Mouse (Mus musculus) kidney, postnatal 0 days (tissue): ENCODE results near the gene Prune2. TPM values are rescaled to one million over a fixed set of nuclear protein-coding genes. Genes with fewer than 3 reads are reported as not detected.
A peak's percentile ranks its signal among the peaks of the same experiment; 100 is the strongest.
"Not testable (repeated sequence)": the region's sequence is repeated elsewhere in the genome, so short reads cannot be mapped to it uniquely, and the experiment has no call there.

Source experiments
- ATAC-seq: fragments of 200-750 bp; cut with Nextera tagmentation; replicated peaks from 2 replicates; pipeline ENCODE4 v1.8.0; 2017; ENCODE audit warnings: low read depth, moderate number of reproducible peaks, moderate TSS enrichment, moderate library complexity; ENCODE audit not compliant: low FRiP score
- DNase-seq: peaks from one replicate; pipeline ENCODE4 v3.0.0-alpha.2; 2016; ENCODE audit warnings: low spot score
- H3K27ac ChIP-seq: fragments of 300-500 bp; sonication (generic); 2 replicates; pipeline ENCODE4 v1.5.1; 2014; ENCODE audit warnings: mild to moderate bottlenecking
- H3K27me3 ChIP-seq: fragments of 300-500 bp; sonication (generic); 2 replicates; pipeline ENCODE4 v1.6.1; 2014; ENCODE audit warnings: low read length, mixed read lengths; ENCODE audit not compliant: insufficient read depth
- H3K36me3 ChIP-seq: fragments of 300-500 bp; sonication (generic); 2 replicates; pipeline ENCODE4 v1.6.1; 2014; ENCODE audit warnings: low read length, mixed read lengths; ENCODE audit not compliant: insufficient read depth
- H3K4me1 ChIP-seq: fragments of 300-500 bp; sonication (generic); replicated peaks from 2 replicates; pipeline ENCODE4 v1.6.1; 2014; ENCODE audit warnings: antibody characterized with exemption, low read length, mixed read lengths; ENCODE audit not compliant: insufficient read depth
- H3K4me2 ChIP-seq: fragments of 300-500 bp; sonication (generic); 2 replicates; pipeline ENCODE4 v1.6.1; 2014; ENCODE audit warnings: mild to moderate bottlenecking, low read length, moderate library complexity, mixed read lengths
- H3K4me3 ChIP-seq: fragments of 300-500 bp; sonication (generic); replicated peaks from 2 replicates; pipeline ENCODE4 v1.5.1; 2014; ENCODE audit warnings: low read depth, low read length
- H3K9ac ChIP-seq: fragments of 300-500 bp; sonication (generic); 2 replicates; pipeline ENCODE4 v1.6.1; 2014; ENCODE audit warnings: low read depth, low read length
- H3K9me3 ChIP-seq: fragments of 300-500 bp; sonication (generic); replicated peaks from 2 replicates; pipeline ENCODE4 v1.6.1; 2016; ENCODE audit warnings: low read length, inconsistent platforms, mixed read lengths
- CTCF ChIP-seq: IDR thresholded peaks from 2 replicates; pipeline ENCODE4 v1.5.1; 2016; ENCODE audit warnings: antibody characterized with exemption, low read depth, mild to moderate bottlenecking, moderate library complexity
- WGBS: fragments of 180-500 bp; shearing (Covaris S2); extraction: QIAGEN DNeasy Blood & Tissue Kit; methylation state at CpG from one replicate; pipeline ENCODE4 v1.1.7; 2014; 5-methylcytosine and 5-hydroxymethylcytosine counted together
- polyA plus RNA-seq: library from polyadenylated mRNA; unstranded; fragments of >200 nt; fragmentation: Nextera tagmentation; extraction: Ambion mirVana; gene quantifications from 2 replicates; pipeline ENCODE4 v1.2.1, GENCODE M21; 2015

Prune2 gene
- polyA plus RNA-seq, 1 experiment from 2014 or later, result 1.1 TPM

GRCm38 (mm10) chr19:17160231-17160630 lies 204.3 kb downstream of the Prune2 start:
- no peaks in the 10 kb centered on the region for H3K36me3 ChIP-seq
- WGBS, result 81% methylated on average over 2 of the region's 2 CpGs
- H3K27me3 ChIP-seq, result no peaks in the 10 kb centered on the region
- no peak overlapping the region for H3K27ac ChIP-seq
- ATAC-seq (no peak), DNase-seq (no peak)
- no peaks in the 10 kb centered on the region for H3K4me1 ChIP-seq
- no peak overlapping the region for H3K4me2 ChIP-seq
- H3K9me3 ChIP-seq, result no peaks in the 10 kb centered on the region
- TF ChIP-seq CTCF, result no peak
- H3K4me3 ChIP-seq, result no peak overlapping the region
- H3K9ac ChIP-seq, result no peak overlapping the region

DNA sequence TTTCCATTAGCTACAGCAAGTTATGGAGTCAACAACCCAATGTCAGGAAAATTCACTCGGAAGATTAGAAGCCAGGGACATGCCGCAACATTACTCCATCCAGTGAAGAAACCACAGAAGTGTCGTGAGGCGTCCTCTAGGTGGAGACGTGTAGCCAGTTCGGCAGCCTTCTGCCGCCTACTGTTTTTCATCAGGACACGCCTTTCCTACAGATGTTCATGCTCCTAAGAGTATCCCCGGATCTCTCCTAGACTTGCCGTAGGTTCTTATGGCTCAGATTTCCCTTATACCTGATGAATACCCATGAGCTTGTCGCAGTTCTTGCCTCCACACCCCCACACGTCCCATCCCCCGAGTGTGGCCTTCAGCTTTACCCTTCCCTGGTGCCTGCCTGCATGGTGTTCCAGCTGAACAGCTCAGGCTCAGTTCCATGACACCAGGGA lies 207.6 kb downstream of the Prune2 start:
- Histone ChIP-seq H3K27me3 (no peaks in the 10 kb centered on the region), H3K4me2 (peak overlapping the region; percentile 44), H3K4me1 (no peaks in the 10 kb centered on the region), H3K27ac (no peak overlapping the region), H3K9ac (no peak overlapping the region), H3K36me3 (no peaks in the 10 kb centered on the region), H3K4me3 (no peak overlapping the region), H3K9me3 (no peaks in the 10 kb centered on the region)
- WGBS, result 6% methylated on average over 13 of the region's 13 CpGs
- DNase-seq (peak; percentile 90), ATAC-seq (peak; percentile 75)
- peak; percentile 93 for TF ChIP-seq CTCF

- WGBS, result 79% methylated on average over 7 of the region's 7 CpGs
- no peak overlapping the region for H3K4me2 ChIP-seq
- no peaks in the 10 kb centered on the region for H3K9me3 ChIP-seq
- ATAC-seq (no peak), DNase-seq (no peak)
- H3K27me3 ChIP-seq, result no peaks in the 10 kb centered on the region
- no peaks in the 10 kb centered on the region for H3K4me1 ChIP-seq
- TF ChIP-seq CTCF, result no peak
- H3K9ac ChIP-seq, result no peak overlapping the region
- no peaks in the 10 kb centered on the region for H3K36me3 ChIP-seq
- no peak overlapping the region for H3K4me3 ChIP-seq
- no peak overlapping the region for H3K27ac ChIP-seq
These were observed 210.4 kb downstream of the Prune2 start for GRCm38 (mm10) chr19:17166288-17166687.

DNA sequence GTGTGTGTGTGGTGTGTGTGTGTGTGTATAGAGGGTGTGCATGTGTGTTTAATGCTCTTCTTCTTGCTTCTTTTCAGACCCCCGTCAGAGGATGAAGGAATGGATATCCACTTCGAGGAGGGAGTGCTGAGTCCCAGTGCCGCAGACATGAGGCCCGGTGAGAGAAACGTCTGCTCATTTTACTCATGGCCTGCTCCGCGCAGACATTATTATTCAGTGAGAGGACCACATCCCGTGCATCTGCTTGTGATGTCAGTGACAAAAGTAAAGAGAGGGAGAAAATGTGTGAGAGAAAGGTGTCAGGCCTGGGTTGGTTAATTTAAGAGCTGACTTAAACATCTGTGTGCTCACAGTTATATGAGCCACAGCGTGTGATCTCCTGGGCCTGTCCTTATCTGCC lies 212.3 kb downstream of the Prune2 start:
- H3K9me3 ChIP-seq, result no peaks in the 10 kb centered on the region
- H3K27ac ChIP-seq, result no peak overlapping the region
- TF ChIP-seq CTCF, result no peak
- no peak overlapping the region for H3K9ac ChIP-seq
- no peak for ATAC-seq
- H3K4me2 ChIP-seq, result no peak overlapping the region
- no peak for DNase-seq
- no peaks in the 10 kb centered on the region for H3K36me3 ChIP-seq
- WGBS, result 81% methylated on average over 9 of the region's 9 CpGs
- H3K4me1 ChIP-seq, result no peaks in the 10 kb centered on the region
- no peak overlapping the region for H3K4me3 ChIP-seq
- H3K27me3 ChIP-seq, result no peaks in the 10 kb centered on the region

- Histone ChIP-seq H3K9ac (no peak overlapping the region), H3K4me2 (no peak overlapping the region), H3K4me1 (no peaks in the 10 kb centered on the region), H3K4me3 (no peak overlapping the region), H3K9me3 (no peaks in the 10 kb centered on the region), H3K27ac (no peak overlapping the region), H3K27me3 (no peaks in the 10 kb centered on the region), H3K36me3 (no peaks in the 10 kb centered on the region)
- no peak for ATAC-seq
- no peak for TF ChIP-seq CTCF
- DNase-seq, result no peak
- WGBS, result 66% methylated on average over 10 of the region's 10 CpGs
These were observed 213.8 kb downstream of the Prune2 start for GRCm38 (mm10) chr19:17169746-17170145.

DNA sequence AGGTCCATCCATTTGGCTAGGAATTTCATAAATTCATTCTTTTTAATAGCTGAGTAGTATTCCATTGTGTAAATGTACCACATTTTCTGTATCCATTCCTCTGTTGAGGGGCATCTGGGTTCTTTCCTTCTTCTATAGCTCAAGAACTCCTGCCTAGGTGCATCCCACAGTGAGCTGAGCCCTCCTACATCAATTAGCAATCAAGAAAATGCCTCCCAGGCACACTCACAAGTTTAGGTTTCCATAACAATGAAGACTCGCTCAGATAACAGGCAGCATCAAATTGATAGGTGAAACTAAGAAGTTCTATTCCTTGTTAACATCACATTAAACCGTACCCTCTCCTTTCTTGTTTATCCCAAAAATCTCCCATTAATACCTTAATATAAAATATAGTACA lies 218.6 kb downstream of the Prune2 start:
- not testable (repeated sequence) for H3K9ac ChIP-seq, H3K4me1 ChIP-seq, ATAC-seq

GRCm38 (mm10) chr19:17180506-17180905 lies 224.6 kb downstream of the Prune2 start:
- Histone ChIP-seq H3K4me3 (no peak overlapping the region), H3K4me1 (no peaks in the 10 kb centered on the region), H3K9me3 (no peaks in the 10 kb centered on the region), H3K4me2 (no peak overlapping the region), H3K9ac (no peak overlapping the region), H3K27ac (no peak overlapping the region), H3K27me3 (no peaks in the 10 kb centered on the region), H3K36me3 (no peaks in the 10 kb centered on the region)
- DNase-seq, result peak; percentile 22
- WGBS, result 14% methylated on average over 4 of the region's 4 CpGs
- ATAC-seq, result no peak
- TF ChIP-seq CTCF, result no peak

More for the DNA sequence above, 218.6 kb downstream of the Prune2 start:
- not testable (repeated sequence) for H3K27ac ChIP-seq, H3K4me3 ChIP-seq, H3K4me2 ChIP-seq, DNase-seq, H3K36me3 ChIP-seq, H3K9me3 ChIP-seq, H3K27me3 ChIP-seq
- whole genome bisulfite sequencing, result 90% methylated on average over 2 of the region's 2 CpGs
